Mouse (Mus musculus) liver, adult 2 months (tissue): ENCODE results near the gene Syngr3.

Experiments
- CTCF ChIP-seq: fragments of 200-500 bp; IDR thresholded peaks from 2 replicates; pipeline ENCODE4 v1.5.1; 2011; ENCODE audit warnings: low read depth, low read length, control low read depth
- POLR2A ChIP-seq: fragments of 200-500 bp; IDR thresholded peaks from 2 replicates; pipeline ENCODE4 v1.6.1; 2011; ENCODE audit warnings: low read length, control low read depth; ENCODE audit not compliant: insufficient read depth; ENCODE audit errors: extremely low read depth

- TF ChIP-seq CTCF (no peak), POLR2A (no peak)
Measured at GRCm38 (mm10) chr17:24636781-24637481, 52.8 kb downstream of the Syngr3 start.
